Mouse (Mus musculus) inflammation-experienced regulatory T-cells, adult 6 months (primary cell): Measurements from ENCODE around the gene Tcf12. TPM values are rescaled to one million over a fixed set of nuclear protein-coding genes. Genes with fewer than 3 reads are reported as not detected.

ENCODE experiments used
- ATAC-seq: one replicate; pipeline ENCODE4 v1.8.0; 2017
- polyA plus RNA-seq, 3 experiments: library from polyadenylated mRNA; unstranded; fragments of 100-300 nt; shearing (Covaris generic); gene quantifications; one replicate each; pipeline ENCODE4 v1.2.1; 2017

The Tcf12 gene
- polyA plus RNA-seq, 3 experiments from 2014 or later: 19.9 to 44.4 (median 40.1) TPM

DNA sequence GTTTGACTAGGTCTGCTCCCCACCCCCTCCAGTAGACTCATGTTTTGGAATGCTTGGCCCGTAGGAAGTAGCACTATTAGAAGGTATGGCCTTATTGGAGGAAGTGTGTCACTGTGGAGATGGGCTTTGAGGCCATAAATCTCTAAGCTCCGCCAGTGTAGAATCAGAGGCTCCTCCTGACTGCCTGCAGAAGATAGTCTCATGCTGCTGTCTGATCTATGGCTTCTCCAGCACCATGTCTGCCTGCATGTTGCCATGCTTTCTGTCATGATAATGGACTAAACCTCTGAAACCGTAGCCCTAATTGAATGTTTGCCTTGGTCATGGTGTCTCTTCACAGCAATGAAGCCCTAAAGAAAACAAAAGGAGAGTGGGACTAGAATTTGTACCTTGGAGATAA lies 26.7 kb downstream of the Tcf12 start:
- ATAC-seq: no peak

DNA sequence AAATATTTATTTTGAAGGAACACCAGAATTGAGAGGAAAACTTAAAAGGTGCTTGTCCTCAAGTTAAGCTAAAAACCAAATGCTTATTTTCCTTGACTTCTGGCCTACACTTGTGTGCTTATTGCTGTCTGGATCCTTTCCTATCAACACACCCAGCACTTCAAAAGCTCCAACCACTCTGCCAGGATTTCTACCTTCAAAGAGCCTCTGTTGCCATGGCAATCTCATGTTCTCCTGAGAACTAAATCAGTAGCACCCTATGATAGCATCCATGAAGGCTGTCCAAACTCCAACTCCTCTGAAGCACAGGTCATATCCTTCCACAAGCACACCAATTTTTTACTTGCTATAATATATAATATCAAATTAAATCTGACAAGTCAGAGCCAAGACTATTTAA lies 27.5 kb downstream of the Tcf12 start:
- no peak for ATAC-seq

DNA sequence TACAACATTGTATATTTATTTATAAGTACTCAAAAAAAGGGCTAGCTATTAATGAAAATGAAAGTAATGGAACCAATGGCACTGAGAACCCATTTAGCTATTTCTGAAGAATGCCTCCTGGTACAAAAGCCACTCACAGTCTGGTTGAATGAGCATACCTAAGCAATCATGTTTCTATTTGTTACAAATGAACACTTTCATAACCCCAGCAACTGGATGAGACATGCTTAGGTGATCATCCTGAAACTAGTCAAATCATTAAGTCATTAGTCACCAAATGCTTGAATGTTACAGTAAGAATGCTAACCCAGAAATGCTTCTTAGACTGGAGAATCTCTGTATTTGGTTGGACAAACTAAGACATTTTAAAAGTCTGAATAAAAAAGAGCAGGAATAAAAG lies 35.5 kb downstream of the Tcf12 start:
- ATAC-seq: no peak

DNA sequence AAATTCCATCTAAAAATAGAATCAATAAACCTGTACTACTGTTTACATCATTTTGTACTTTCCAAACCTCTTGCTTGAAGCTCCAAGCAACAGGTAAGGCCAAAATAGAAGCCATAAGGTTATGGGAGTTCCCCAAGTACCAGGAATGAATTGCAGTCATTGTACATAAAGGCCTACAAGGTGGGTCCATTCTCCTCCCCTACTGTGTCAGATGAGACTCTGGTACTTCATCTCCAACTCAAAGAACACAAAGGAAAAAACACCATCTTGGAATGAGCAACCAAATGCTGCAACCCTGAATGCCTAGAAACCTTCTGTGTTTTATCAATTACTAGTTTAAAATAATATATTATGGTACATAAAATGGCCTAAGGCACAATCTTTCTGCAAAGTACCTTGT lies 45.5 kb downstream of the Tcf12 start:
- ATAC-seq: no peak

DNA sequence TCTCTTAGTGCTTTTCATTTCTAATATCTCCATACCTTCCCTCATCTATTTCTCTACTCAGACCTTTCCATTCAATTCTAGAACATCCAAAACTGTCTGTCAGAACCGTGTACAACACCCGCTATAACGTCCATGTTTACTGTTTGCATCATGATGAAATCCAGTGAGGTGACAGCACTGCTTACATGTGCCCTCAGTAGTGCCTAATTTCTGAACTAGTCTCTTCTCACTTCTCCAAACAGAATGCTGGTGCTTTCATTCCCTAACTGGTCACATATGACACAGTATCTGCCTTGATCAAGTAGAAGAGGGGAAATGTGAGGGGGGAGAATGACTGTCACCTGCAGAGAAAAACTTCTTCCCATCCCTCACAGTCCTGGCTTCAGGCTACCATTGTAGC lies 58.5 kb downstream of the Tcf12 start:
- no peak for ATAC-seq

DNA sequence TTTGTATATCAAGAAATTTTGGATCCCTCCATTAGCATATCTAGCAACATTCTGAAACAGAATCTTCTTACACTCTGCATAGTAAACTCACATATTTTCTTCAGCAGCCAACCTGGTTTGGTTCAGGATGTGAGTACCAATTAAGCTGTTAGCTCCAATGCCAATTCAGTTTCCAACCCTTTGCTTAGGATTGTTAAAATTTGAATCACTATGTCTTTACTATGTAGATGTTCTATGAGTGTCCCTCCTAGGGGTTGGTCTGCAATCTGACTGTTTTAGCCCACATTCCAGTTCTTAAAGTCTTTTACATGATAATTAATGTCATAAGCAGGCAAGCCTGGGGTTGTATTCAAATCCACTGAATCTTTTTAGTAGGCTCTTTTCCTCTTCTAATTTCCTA lies 71.5 kb downstream of the Tcf12 start:
- ATAC-seq: no peak

DNA sequence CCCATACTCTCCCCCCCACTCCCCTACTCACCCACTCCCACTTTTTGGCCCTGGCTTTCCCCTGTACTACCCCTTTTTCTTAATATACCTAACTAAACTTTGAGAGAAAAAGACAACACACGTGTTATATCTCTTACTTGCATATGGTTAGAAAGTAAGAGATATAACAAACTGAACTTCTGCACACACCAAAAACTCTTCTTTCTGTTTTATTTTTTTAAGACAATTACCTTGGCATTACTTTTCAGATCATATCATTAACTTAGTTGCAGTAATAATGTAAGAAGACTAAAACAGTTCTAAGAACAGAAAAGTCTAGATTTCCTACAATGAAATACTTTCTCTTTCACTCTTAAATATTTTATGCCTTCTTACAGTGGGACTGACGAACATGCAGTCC lies 72.3 kb downstream of the Tcf12 start:
- peak; percentile 46 for ATAC-seq

DNA sequence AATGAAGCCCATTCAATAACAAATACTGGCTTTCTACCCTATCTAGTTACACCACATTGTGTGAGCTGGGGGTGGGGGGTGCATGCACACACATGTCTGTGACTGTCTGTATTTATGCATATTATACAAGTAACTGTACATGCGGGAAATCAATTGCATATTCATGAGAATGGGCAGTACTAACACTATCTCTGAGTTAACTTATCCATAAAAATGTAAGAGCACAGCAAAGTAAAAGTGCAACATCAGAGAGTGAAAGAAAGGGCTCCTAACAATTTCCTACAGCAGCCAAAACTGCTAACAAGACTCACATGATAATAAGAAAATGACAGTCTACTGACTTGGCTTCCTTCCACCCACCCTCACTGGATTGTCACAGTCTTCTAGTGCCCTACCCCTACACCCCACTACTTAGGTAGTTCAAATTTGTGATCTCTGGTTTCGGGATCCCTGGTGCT lies 74.6 kb downstream of the Tcf12 start:
- no peak for ATAC-seq

DNA sequence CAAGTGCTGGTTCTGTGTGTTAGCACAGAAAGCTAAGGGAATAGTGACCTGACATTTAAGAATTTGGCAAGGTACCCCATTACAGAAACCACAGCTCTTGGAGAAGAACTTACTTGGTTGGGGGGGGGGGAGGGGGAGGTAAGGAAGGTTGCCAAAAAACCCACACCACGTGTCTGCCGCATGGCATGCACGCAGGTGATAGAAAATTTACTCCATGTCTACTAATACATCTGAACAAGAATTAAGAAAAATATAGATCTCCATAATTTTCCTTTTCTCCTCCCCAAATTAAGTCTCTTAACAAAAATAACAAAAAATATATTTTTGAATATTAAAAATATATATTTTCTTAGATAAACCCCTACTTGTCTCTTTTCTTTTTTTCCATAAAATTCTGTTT lies 75.4 kb downstream of the Tcf12 start:
- no peak for ATAC-seq

DNA sequence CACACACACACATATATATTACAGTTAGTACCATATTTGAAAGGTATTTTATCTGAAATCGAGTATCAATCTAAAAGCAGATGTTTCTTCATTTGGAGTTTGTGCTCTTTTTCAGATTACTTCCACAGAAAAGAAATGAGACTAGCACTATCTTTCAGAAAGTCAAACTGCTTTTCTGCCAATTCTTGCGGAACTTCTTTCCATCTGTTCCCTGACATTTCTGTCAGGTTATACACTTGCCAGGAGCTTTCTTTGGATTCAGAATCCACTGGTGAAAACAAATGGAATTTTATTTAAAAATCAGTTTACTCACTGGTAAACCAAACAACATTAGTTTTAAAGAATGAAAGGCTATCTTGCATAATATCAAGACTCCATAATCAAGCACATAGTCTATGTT lies 78.4 kb downstream of the Tcf12 start:
- ATAC-seq: no peak

DNA sequence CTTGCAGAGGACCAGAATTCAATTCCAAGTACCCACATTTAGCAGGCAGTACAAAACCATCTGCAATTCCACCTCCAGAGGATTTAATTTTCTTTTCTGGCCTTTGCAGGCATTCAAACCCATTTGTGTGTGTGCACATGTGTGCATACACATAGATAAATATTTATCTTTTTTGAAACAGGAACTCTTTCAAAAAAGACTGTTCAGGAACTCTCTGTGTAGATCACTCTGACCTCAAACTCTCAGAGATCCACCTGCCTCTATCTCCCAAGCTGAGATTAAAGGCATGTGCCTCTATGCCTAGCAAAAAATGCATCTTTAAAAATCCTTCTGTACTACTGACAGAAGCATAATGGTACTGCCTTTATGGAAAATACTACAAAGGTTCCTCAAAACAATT lies 81.4 kb downstream of the Tcf12 start:
- ATAC-seq: no peak

DNA sequence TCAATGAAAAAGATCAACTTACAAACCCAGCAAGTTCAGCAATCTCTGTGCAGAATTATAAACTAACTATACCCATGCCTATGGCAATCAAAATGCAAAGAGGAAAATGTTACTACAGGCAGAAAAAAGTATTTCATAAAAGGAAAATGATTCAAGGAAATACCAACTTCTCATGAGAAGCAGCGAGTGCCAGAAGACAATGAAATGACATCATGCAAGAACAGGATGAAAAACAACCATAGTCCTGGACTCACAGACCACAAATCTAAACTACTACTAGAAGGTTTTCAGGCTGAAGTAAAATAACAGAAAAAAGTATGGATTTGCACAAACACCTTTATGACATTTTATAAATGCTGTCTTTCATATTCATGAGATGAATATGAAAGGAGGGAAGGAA lies 82.1 kb downstream of the Tcf12 start:
- no peak for ATAC-seq

DNA sequence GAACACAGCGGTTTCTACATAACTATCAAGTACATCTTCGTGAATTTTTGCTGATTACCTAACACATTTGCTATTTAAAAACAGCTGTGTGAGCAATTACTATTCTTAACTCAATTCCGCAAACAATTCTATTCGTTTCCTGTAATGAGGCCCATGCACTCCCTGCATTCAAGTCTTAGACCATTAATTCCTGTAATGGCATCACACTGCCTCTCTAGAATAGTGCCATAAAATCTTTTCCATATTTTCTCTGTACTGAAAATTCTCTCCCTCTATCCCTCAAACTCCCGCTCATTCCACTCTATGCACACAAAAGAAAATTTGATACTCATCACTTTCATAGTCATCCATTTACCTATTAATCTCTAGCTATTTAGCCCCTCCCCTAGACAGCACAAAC lies 88.4 kb downstream of the Tcf12 start:
- ATAC-seq: no peak

DNA sequence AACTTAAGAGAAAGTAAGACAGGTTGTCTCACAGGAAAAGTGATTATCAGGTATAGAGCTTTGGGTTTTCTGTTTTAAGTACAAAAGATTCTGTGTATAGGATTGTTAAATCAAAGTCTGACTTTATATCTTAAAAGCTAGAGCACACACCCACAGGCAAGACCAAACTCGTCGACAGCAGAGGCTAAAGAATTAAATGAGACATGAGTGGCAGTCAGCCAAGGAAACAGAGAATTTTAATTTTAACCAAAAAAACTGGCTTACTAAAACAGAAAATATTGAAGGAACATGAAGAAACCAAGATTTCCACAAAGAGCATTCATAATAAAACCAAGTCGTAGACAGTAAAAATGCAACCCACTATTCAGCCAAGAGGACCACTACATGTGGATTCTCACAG lies 90.2 kb downstream of the Tcf12 start:
- ATAC-seq: no peak

DNA sequence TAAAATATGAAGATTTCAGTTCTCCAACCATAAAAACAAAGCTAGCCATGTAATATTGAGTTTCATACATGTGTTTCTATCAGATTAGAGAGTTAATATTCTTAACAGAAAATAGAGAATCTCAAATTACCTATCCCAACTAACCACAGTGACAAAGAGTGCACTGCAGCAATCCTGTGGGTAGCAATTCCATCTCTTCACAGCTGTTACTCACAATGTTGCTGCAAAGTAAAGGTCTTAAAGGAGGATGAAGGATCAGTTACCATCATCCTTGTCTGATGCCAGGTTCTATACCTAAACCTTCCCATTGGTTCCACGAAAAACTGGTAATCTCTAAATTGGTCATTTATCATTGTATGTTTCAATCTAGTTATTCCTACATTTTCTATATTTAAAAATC lies 95.7 kb downstream of the Tcf12 start:
- ATAC-seq: no peak

DNA sequence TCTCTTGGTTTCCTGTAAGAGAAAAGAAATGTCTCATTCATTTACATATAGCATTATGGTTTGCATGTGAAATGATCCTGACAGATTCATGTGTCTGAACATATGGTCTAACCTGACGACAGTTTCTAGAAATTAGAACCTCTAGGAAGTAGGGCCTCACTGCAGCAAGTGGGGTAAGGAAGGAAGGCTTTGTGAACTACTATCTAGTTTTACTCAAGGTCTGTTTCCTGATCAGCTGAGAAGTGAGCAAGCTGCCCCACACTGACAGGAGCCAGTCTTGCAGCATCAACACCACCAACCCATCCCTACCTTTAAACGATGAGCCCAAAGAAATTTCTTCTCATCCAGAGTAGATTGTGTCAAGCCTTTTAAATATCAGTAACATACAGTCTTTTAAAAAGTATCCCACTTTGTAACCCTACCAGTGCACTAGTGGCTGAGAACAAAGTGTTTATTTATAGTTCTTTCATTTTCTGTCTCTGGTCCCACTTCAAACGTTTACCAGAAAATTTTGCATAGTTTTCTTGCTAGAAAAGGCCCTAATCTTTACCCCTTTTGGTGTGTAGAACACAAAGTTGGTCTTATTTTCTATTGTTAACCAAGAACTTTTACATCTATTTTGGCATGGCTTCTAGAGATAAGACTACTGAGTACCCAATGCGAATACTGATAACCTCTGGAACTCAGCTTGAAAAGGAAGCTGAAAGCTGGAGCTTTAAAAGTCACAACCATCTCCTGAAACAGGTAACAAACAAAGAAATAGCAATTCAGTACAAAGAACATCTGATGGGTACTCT lies 96.9 kb downstream of the Tcf12 start:
- ATAC-seq: peak; percentile 46

DNA sequence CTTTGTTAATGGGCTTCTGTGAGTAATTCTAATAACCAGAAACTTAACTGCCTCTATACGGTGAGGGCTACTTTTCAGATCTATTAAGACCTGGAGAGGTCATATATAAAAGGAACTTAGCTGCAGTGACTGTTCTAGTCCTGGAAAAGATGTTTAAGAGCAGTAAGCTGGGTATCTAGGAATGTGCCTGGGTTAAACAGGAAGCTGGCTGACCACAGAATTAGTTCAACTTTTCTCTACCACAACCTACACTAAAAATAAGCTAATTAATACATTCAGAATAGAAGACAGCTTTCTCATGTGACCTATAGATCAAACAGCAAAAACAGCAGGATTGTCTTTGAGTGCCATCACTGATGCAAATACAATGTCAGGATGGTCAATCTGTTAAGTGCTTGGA lies 98.1 kb downstream of the Tcf12 start:
- no peak for ATAC-seq

DNA sequence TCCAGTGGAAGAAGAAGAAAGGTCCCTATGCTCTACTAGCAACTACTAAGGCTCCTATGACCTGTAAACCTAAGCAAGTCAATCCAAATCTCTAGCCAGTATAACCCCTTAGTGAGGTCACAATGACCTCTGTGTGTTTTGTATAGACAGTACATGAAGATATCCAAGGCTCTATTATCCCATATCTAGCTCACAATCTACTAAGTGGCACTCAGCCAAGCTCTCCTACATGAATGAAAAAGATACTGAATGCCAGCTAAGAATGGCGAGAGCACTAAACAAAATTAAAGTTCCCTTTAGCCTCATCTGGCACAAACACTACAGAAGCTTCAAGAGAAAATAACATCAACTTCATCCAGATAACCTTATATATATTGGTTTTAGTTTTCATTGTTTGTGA lies 103.0 kb downstream of the Tcf12 start:
- ATAC-seq: no peak

DNA sequence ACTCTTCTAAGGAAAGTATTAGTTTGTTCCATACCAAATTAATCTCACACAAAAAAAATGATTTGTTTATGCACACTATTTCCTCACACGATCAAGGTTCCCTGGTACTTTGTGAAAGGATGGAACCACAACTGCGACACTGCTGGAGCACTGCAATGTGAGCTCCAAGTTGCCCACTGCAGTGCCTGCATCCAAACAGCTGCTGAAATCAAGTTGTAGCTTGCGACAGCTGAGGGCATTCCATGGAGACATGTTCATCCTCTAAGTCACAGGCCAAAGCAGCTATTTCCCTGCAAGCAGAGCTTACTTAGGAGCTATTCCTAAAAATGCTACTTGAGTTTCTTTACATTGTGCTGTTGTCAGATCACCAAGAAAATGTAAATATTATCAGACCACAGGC lies 120.5 kb downstream of the Tcf12 start:
- no peak for ATAC-seq

DNA sequence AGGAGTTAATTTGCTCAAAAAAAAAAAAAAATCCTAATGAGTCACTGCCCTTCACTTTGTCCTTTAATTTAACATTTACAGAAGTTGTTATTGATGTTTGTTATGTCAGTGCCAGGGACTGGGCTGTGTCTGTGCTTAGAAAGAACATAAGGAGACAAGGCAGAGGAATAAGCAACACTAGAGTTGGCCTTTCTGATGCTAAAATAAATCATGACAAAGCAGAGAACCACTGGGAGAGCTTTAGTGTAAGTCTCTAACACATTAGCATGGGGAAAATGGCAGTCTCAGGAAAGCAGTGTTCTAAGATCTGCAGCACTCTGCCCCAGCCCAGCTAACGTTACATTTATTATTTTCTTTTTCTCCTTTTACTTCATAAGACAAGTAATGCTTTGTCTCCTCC lies 121.3 kb downstream of the Tcf12 start:
- ATAC-seq: no peak

DNA sequence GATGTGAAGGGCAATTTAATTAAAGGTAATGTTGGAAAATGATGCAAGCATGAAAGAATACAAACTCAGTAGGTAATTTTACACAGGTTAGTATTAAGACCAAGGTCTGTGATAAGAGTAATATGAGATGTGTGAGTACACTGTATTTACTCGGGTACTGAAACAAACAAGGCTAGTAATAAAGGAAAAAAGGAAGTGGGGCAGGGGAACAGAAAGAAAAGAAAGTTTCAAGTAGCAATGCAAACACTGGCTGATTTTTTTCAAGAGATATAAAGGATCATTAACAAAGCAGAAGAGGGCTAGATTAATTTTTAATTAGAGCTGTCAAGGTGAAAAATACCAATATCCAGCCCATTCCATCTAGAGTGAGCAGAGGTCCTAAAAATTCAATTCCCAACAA lies 122.0 kb downstream of the Tcf12 start:
- ATAC-seq: no peak

DNA sequence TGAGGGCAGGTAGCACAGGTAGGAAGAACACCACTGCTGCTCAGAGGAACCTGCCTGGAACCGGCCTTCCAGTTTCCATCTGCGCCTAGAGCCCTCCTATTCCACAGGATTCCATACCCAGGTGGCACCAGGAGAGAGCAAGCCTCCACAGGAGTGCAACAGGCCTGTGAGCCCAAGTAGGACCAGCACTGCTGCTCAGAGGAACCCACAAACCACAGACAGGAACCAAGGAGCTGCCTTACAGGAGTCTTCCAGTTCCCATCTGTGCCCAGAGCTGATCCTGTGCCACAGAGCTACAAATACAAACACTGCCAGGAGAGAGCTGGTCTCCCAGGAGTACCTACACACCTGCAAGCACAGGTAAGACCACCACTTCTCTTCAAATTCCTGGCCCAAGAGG lies 125.0 kb downstream of the Tcf12 start:
- no peak for ATAC-seq

DNA sequence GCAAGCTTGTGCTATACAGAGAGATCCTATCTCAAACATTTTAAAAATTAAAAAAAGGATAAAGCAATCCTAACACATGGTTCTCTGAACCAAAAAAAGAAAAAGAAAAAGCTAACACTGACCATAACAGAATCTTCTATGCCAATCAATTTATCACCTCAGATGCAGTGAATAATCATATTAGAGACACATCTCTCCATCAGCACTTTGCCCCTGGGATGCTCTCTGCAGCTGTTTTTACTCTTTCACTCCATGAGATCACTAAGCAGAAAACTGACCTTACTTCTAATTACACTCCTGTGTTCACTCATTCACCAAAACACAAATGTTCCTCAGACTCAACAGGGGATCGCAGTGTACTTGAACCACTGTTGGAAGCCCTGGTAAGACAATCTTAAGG lies 128.8 kb downstream of the Tcf12 start:
- no peak for ATAC-seq

DNA sequence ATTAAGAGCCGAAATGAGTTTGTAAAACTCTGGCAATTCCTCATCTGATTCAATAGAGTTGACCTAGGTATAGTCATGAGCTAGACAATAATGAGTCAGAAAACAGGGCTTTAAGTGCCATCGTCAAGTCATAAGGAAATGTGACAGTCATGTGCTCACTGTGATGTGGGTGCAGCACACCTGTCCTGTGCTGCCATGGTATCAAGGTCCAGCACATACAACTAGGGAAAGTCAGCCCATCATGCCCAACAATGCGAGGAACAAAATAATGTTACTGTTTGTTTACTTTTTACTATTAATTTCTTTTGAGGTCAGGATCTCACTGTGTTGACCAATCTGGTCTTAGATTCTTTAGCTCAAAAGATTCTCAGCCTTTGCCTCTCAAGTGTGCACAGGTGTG lies 130.6 kb downstream of the Tcf12 start:
- no peak for ATAC-seq

DNA sequence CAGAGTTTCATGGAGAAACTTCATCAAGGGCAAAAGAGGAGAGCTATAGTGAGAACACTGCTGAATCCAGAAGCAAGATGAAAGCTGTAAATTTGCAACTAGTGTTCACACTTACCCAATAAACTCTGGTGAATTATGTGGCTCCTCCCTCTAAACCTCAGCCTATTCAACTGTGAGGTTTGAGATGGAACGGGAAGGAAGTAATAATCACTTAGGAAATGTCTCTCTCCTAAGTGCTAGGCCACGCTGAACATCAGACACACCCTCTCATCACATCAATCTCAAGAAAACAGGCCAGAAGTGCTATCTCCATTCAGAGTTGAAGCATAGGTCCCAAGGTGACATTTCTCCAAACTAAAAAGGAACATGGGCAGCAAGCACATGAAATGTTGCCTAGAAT lies 131.1 kb downstream of the Tcf12 start:
- no peak for ATAC-seq
